Mouse (Mus musculus): ENCODE data around the gene Ric3. TPM values are rescaled to one million over a fixed set of nuclear protein-coding genes. Genes with fewer than 3 reads are reported as not detected.
A peak's percentile ranks its signal among the peaks of the same experiment; 100 is the strongest.
"Not testable (repeated sequence)": the region's sequence is repeated elsewhere in the genome, so short reads cannot be mapped to it uniquely, and the experiment has no call there.

Ric3 gene
- polyA plus RNA-seq, 1 experiment from 2014 or later = 19.8 TPM

DNA sequence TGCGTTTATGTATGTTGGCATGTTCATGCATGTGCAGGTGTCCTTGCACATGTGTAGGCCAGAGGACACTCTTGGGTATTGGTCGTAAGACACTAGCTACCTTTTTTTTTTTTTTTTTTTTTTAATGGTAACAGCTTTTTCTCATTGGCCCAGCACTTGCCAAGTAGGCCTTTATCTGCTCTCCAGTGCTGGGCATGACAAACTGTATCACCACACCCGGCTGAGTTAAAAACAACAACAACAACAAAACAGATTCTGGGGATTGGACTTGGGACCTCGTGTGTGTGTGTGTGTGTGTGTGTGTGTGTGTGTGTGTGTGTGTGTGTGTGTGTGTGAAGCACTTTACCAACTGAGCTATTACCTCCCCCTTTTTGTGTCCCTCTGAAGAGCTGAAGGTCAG lies 13.5 kb upstream of the Ric3 start:
- Histone ChIP-seq H3K4me1 (peaks cover 6% of the 10 kb centered on the region), H3K9me3 (replicated peaks) (no peaks in the 10 kb centered on the region), H3K27ac (replicated peaks) (no peak overlapping the region), H3K4me3 (no peak overlapping the region), H3K27me3 (ENCODE audit: low read depth, poor library complexity, severe bottlenecking) (no peaks in the 10 kb centered on the region), H3K36me3 (no peaks in the 10 kb centered on the region)
- DNase-seq (ENCODE audit: low spot score) = no peak
- 85% methylated on average over 4 of the region's 4 CpGs for WGBS

DNA sequence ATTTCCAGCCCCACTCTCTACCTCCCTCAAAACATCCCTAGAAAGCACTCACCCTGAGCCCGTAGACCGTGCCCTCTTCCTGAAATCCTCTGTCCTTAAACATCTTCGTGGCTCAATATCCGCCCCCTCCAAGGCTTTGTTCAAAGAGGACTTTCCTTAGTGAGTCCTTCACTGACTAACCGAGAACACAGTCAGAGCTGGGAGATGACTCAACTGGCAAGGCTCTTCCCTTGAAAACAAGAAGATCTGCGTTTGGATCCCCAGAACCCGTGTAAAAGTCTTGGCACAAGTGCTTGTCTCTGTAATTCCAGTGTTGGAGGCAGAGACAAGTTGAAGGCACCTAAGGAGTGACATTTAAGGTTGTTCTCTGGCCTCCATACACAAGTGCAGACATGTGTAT lies 11.2 kb upstream of the Ric3 start:
- no peak for DNase-seq (ENCODE audit: low spot score)
- Histone ChIP-seq H3K4me3 (no peak overlapping the region), H3K4me1 (peaks cover 6% of the 10 kb centered on the region), H3K27me3 (ENCODE audit: low read depth, poor library complexity, severe bottlenecking) (no peaks in the 10 kb centered on the region), H3K36me3 (no peaks in the 10 kb centered on the region), H3K27ac (replicated peaks) (no peak overlapping the region), H3K9me3 (replicated peaks) (no peaks in the 10 kb centered on the region)
- WGBS = no CpG with 5 or more reads among the region's 7 CpGs

DNA sequence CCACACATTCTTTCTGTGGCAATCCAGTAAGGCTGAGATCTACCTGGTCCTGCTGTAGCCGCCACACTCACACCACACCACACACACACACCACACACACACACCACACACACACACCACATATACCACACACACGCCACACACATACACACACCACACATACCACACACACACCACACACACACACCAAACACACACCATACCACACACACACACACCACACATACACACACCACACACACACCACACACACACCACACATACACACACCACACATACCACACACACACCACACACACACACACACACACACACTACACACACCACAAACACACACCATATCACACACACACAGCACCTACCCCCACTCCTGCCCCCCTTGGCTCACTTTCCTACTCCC lies 8.2 kb upstream of the Ric3 start:
- H3K27me3 ChIP-seq (ENCODE audit: low read depth, poor library complexity, severe bottlenecking); DNase-seq (ENCODE audit: low spot score); H3K4me1 ChIP-seq; H3K9me3 ChIP-seq (replicated peaks); H3K4me3 ChIP-seq; H3K27ac ChIP-seq (replicated peaks); H3K36me3 ChIP-seq: not testable (repeated sequence)
- WGBS = no CpG with 5 or more reads among the region's 2 CpGs

GRCm38 (mm10) chr7:109086946-109087345 lies 3.8 kb upstream of the Ric3 start:
- no peak overlapping the region for H3K4me3 ChIP-seq
- H3K4me1 ChIP-seq = peaks cover 13% of the 10 kb centered on the region
- no peaks in the 10 kb centered on the region for H3K36me3 ChIP-seq
- WGBS = 29% methylated on average over 2 of the region's 2 CpGs
- H3K27ac ChIP-seq (replicated peaks) = no peak overlapping the region
- peaks cover 9% of the 10 kb centered on the region; the same call in 1 of the 2 replicates for H3K27me3 ChIP-seq (ENCODE audit: low read depth, poor library complexity, severe bottlenecking)
- no peaks in the 10 kb centered on the region for H3K9me3 ChIP-seq (replicated peaks)
- no peak for DNase-seq (ENCODE audit: low spot score)

DNA sequence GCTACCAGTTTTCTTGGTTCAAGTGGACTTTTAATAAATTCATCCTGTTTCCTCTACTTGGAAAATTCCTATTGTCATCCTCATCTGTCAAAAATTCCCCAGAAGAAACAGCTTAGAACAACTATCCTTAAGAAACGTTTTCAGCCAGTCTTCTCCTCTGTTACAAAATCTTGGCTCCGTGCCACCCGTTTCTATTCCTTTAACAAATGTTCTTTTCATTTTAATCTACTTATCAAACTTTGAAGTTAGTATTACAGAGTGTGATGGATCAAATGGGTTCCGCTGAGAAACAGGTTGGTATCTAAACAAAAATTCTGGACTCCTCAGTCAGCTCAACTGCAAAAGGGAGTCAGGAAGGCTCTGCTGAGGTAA lies 668 bp upstream of the Ric3 start:
- no peak for DNase-seq (ENCODE audit: low spot score)
- WGBS = 81% methylated on average over 4 of the region's 4 CpGs
- Histone ChIP-seq H3K4me1 (peaks cover 18% of the 10 kb centered on the region), H3K9me3 (replicated peaks) (no peaks in the 10 kb centered on the region), H3K27me3 (ENCODE audit: low read depth, poor library complexity, severe bottlenecking) (peaks cover 9% of the 10 kb centered on the region; the same call in 1 of the 2 replicates), H3K27ac (replicated peaks) (no peak overlapping the region), H3K36me3 (no peaks in the 10 kb centered on the region), H3K4me3 (peak overlapping the region; percentile 75; the same call in 1 of the 2 replicates)

DNA sequence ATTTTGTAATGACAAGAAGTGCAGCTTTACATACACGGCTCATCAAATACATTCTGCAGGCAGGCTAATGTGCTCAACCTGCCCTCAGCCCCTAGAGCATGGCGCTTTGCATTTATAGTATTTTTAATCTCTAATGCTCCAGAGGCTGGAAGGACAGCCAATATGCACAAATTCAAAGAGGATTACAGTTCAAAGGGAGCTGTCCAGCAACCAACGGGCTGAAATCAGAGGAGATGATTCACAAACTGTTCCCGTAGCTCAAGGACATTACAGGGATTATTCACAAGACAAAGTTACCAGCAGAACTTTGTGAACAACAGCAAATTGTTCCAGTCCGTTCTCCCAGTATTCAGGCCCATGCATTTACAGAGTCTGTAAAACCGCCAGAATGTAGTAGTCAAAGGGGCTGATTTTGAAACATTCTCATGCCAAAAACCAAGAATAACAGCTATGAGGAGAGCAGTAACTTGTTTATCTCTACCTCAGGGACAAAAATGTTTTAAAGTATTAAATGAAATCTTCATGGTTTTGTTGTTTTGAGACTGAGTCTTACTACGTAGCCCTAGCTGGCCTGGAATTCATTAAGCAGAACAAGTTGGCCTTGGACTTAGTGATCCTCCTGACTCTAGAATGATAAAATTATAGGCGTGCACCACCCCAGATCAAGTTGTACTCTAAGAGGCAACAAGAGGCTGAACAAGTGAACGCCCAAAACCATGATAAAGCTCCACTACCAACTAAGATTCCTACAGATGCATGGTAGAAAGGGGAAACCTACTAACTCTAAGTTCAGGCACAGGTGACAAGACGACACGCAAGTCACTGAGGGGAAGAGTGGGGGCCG lies 640 bp downstream of the Ric3 start:
- Histone ChIP-seq H3K27me3 (ENCODE audit: low read depth, poor library complexity, severe bottlenecking) (peaks cover 9% of the 10 kb centered on the region; the same call in 1 of the 2 replicates), H3K9me3 (replicated peaks) (no peaks in the 10 kb centered on the region), H3K4me3 (peak overlapping the region; percentile 75), H3K36me3 (no peaks in the 10 kb centered on the region), H3K4me1 (peaks cover 18% of the 10 kb centered on the region), H3K27ac (replicated peaks) (peak overlapping the region; percentile 87)
- 23% methylated on average over 12 of the region's 12 CpGs for WGBS
- peak; percentile 35 for DNase-seq (ENCODE audit: low spot score)

DNA sequence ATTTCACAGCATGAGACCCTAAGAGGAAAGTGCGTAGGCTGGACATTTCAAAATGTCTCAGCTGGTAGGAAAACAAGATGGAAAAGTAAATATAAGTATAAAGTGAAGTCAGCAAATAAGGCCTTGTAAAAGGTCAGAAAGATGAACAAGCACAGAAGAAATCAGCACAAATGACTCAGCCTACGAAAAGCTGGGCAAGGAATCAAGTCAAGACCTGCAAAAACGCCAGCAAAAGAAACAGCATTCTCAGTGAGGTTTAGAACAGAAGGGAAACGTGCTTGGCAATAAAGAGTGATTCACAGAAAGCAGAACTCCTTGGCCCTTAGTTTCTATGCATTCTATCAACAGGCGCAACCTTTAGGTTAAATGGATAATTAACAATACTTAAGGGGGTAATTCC lies 10.8 kb downstream of the Ric3 start:
- H3K27me3 ChIP-seq (ENCODE audit: low read depth, poor library complexity, severe bottlenecking) = no peaks in the 10 kb centered on the region
- no peak for DNase-seq (ENCODE audit: low spot score)

GRCm38 (mm10) chr7:109069641-109070040 lies 13.5 kb downstream of the Ric3 start:
- Histone ChIP-seq H3K27ac (replicated peaks) (no peak overlapping the region), H3K36me3 (no peaks in the 10 kb centered on the region), H3K27me3 (ENCODE audit: low read depth, poor library complexity, severe bottlenecking) (no peaks in the 10 kb centered on the region), H3K4me3 (no peak overlapping the region), H3K4me1 (no peaks in the 10 kb centered on the region), H3K9me3 (replicated peaks) (no peaks in the 10 kb centered on the region)
- WGBS = 95% methylated on average over 4 of the region's 4 CpGs
- no peak for DNase-seq (ENCODE audit: low spot score)

More for the DNA sequence above, 10.8 kb downstream of the Ric3 start:
- WGBS = 85% methylated on average over 5 of the region's 5 CpGs
- no peak overlapping the region for H3K27ac ChIP-seq (replicated peaks)
- H3K4me1 ChIP-seq = no peaks in the 10 kb centered on the region
- H3K4me3 ChIP-seq = no peak overlapping the region
- 0 out of 2 replicates have a peak, but pooled peaks cover 2% of the 10 kb centered on the region for H3K36me3 ChIP-seq
- H3K9me3 ChIP-seq (replicated peaks) = no peaks in the 10 kb centered on the region

GRCm38 (mm10) chr7:109059536-109059935 lies 23.6 kb downstream of the Ric3 start:
- H3K9me3 ChIP-seq (replicated peaks) = no peaks in the 10 kb centered on the region
- no peak for DNase-seq (ENCODE audit: low spot score)
- peaks cover 11% of the 10 kb centered on the region for H3K36me3 ChIP-seq
- no peak overlapping the region for H3K4me3 ChIP-seq
- H3K27me3 ChIP-seq (ENCODE audit: low read depth, poor library complexity, severe bottlenecking) = no peaks in the 10 kb centered on the region
- WGBS = 93% methylated on average over 4 of the region's 4 CpGs
- H3K4me1 ChIP-seq = no peaks in the 10 kb centered on the region
- no peak overlapping the region for H3K27ac ChIP-seq (replicated peaks)

DNA sequence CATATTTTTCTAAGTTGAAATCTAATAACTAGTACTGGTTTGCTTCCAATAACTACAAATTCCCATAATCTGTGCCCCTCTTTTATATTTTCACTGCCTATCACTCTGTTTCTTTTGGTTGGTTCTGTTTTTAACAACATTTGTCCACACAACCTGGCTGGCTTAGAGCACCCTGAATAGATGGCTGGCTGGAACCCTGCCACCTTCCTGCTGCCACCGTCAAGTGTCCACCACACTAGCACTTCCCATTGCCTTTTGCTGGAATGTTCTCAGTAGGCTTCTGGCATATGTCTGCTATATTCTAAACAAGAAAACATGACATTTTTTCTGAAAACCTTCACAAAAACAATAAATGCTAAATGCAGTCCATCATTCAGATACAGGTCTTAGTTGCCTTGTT lies 32.3 kb downstream of the Ric3 start:
- Histone ChIP-seq H3K4me3 (no peak overlapping the region), H3K27ac (replicated peaks) (no peak overlapping the region), H3K4me1 (no peaks in the 10 kb centered on the region), H3K9me3 (replicated peaks) (no peaks in the 10 kb centered on the region), H3K36me3 (peaks cover 30% of the 10 kb centered on the region), H3K27me3 (ENCODE audit: low read depth, poor library complexity, severe bottlenecking) (no peaks in the 10 kb centered on the region)
- DNase-seq (ENCODE audit: low spot score) = no peak
- WGBS = 89% methylated on average over 1 of the region's 1 CpGs

DNA sequence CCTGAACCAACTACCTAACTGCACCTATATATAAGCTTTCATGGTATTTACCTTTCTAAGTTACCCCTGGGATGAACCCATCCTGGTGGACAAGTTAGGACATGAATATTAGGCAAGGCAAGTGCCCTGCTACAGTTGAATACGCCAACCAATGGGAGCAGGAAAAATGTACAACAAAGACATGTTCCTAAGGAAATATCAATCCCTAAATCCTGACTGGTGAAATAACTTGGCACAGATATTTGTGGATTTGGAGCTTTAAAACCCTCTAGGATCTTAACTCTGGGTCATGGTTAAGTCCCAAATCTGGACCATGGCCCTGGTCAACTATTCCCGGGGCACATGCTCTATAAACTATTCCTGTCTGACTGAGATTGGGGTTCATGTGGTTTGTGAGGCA lies 37.3 kb downstream of the Ric3 start:
- 94% methylated on average over 2 of the region's 2 CpGs for WGBS
- DNase-seq (ENCODE audit: low spot score) = no peak
- Histone ChIP-seq H3K27ac (replicated peaks) (no peak overlapping the region), H3K4me3 (no peak overlapping the region), H3K27me3 (ENCODE audit: low read depth, poor library complexity, severe bottlenecking) (no peaks in the 10 kb centered on the region), H3K36me3 (peaks cover 18% of the 10 kb centered on the region), H3K9me3 (replicated peaks) (no peaks in the 10 kb centered on the region), H3K4me1 (no peaks in the 10 kb centered on the region)

GRCm38 (mm10) chr7:109039445-109039844 lies 43.7 kb downstream of the Ric3 start:
- H3K4me1 ChIP-seq = no peaks in the 10 kb centered on the region
- DNase-seq (ENCODE audit: low spot score) = no peak
- H3K4me3 ChIP-seq = no peak overlapping the region
- H3K27ac ChIP-seq (replicated peaks) = no peak overlapping the region
- peaks cover 42% of the 10 kb centered on the region for H3K36me3 ChIP-seq
- no peaks in the 10 kb centered on the region for H3K9me3 ChIP-seq (replicated peaks)
- H3K27me3 ChIP-seq (ENCODE audit: low read depth, poor library complexity, severe bottlenecking) = no peaks in the 10 kb centered on the region
- 87% methylated on average over 5 of the region's 5 CpGs for WGBS

GRCm38 (mm10) chr7:109038987-109039386 lies 44.1 kb downstream of the Ric3 start:
- no peak overlapping the region for H3K4me3 ChIP-seq
- WGBS = 34% methylated on average over 1 of the region's 1 CpGs
- DNase-seq (ENCODE audit: low spot score) = no peak
- H3K27ac ChIP-seq (replicated peaks) = no peak overlapping the region
- peaks cover 41% of the 10 kb centered on the region for H3K36me3 ChIP-seq
- no peaks in the 10 kb centered on the region for H3K4me1 ChIP-seq
- H3K27me3 ChIP-seq (ENCODE audit: low read depth, poor library complexity, severe bottlenecking) = no peaks in the 10 kb centered on the region
- no peaks in the 10 kb centered on the region for H3K9me3 ChIP-seq (replicated peaks)
